Mouse (Mus musculus) liver, embryonic 12.5 days (tissue): ENCODE data around the gene Hspb11. TPM values are rescaled to one million over a fixed set of nuclear protein-coding genes. Genes with fewer than 3 reads are reported as not detected.

Experiments
- ATAC-seq: fragments of 200-750 bp; cut with Nextera tagmentation; 2 replicates; pipeline ENCODE4 v1.8.0; 2017; ENCODE audit warnings: moderate number of reproducible peaks, mild to moderate bottlenecking, moderate library complexity
- H3K27ac ChIP-seq: fragments of 300-500 bp; sonication (generic); 2 replicates; pipeline ENCODE4 v1.5.1; 2016; ENCODE audit warnings: mild to moderate bottlenecking
- H3K27me3 ChIP-seq: fragments of 300-500 bp; sonication (generic); replicated peaks from 2 replicates; pipeline ENCODE4 v1.6.1; 2016; ENCODE audit warnings: mild to moderate bottlenecking, moderate library complexity
- H3K36me3 ChIP-seq: fragments of 300-500 bp; sonication (generic); 2 replicates; pipeline ENCODE4 v1.6.1; 2016; ENCODE audit warnings: mild to moderate bottlenecking, moderate library complexity
- H3K4me1 ChIP-seq: fragments of 300-500 bp; sonication (generic); 2 replicates; pipeline ENCODE4 v1.6.1; 2016
- H3K4me2 ChIP-seq: fragments of 300-500 bp; sonication (generic); 2 replicates; pipeline ENCODE4 v1.6.1; 2016; ENCODE audit warnings: mild to moderate bottlenecking, moderate library complexity
- H3K4me3 ChIP-seq: fragments of 300-500 bp; sonication (generic); 2 replicates; pipeline ENCODE4 v1.5.1; 2016; ENCODE audit warnings: mild to moderate bottlenecking, moderate library complexity
- H3K9ac ChIP-seq: fragments of 300-500 bp; sonication (generic); 2 replicates; pipeline ENCODE4 v1.6.1; 2016; ENCODE audit warnings: mild to moderate bottlenecking, moderate library complexity
- H3K9me3 ChIP-seq: fragments of 300-500 bp; sonication (generic); replicated peaks from 2 replicates; pipeline ENCODE4 v1.6.1; 2016; ENCODE audit warnings: mild to moderate bottlenecking, moderate library complexity
- WGBS: fragments of 180-500 bp; shearing (Covaris S2); methylation state at CpG from one replicate; pipeline ENCODE4 v1.1.7; 2016; ENCODE audit not compliant: insufficient replicate concordance; 5-methylcytosine and 5-hydroxymethylcytosine counted together
- polyA plus RNA-seq: library from polyadenylated mRNA; unstranded; fragments of >200 nt; fragmentation: Nextera tagmentation; extraction: Ambion mirVana; gene quantifications from 2 replicates; pipeline ENCODE4 v1.2.1, GENCODE M21; 2016

Gene Hspb11
- polyA plus RNA-seq, 1 experiment from 2014 or later = 10.4 TPM

GRCm38 (mm10) chr4:107260001-107260400 lies 6.6 kb downstream of the Hspb11 start:
- 26% methylated on average over 4 of the region's 4 CpGs for WGBS
- no peak overlapping the region for H3K4me2 ChIP-seq
- no peak for ATAC-seq

DNA sequence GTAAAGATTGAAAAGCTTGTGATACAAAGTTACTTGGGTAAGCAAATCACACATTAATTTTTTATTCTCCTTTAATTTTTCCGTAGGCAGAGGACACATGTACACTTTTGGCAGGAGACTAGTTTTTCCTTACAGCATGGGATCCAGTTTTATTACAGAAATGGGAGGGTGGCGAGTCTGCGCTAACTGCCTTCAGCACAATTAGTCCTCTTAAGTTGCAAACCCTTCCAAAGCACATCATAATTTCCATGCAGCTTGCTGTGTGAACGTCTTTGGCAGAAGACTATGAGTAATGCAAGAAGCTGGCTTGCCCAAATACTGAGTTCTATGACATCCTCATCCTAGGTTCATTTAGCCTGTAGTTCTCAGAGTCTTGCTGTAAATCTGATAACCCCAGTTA lies 20.3 kb downstream of the Hspb11 start:
- H3K4me3 ChIP-seq = no peak overlapping the region
- H3K27me3 ChIP-seq = 0 out of 2 replicates have a peak, but pooled peaks cover 4% of the 10 kb centered on the region
- H3K9me3 ChIP-seq = no peaks in the 10 kb centered on the region
- H3K36me3 ChIP-seq = no peaks in the 10 kb centered on the region
- 74% methylated on average over 4 of the region's 4 CpGs for WGBS
- H3K9ac ChIP-seq = no peak overlapping the region
- ATAC-seq = no peak
- no peaks in the 10 kb centered on the region for H3K4me1 ChIP-seq
- no peak overlapping the region for H3K4me2 ChIP-seq
- H3K27ac ChIP-seq = no peak overlapping the region

More at GRCm38 (mm10) chr4:107260001-107260400, 6.6 kb downstream of the Hspb11 start:
- Histone ChIP-seq H3K9ac (no peak overlapping the region), H3K9me3 (0 out of 2 replicates have a peak, but pooled peaks cover 1% of the 10 kb centered on the region), H3K27me3 (no peaks in the 10 kb centered on the region), H3K4me3 (no peak overlapping the region), H3K27ac (no peak overlapping the region), H3K36me3 (peaks cover 3% of the 10 kb centered on the region; the same call in 1 of the 2 replicates), H3K4me1 (no peaks in the 10 kb centered on the region)

GRCm38 (mm10) chr4:107274511-107274910 lies 21.1 kb downstream of the Hspb11 start:
- Histone ChIP-seq H3K36me3 (no peaks in the 10 kb centered on the region), H3K27me3 (0 out of 2 replicates have a peak, but pooled peaks cover 4% of the 10 kb centered on the region), H3K27ac (no peak overlapping the region), H3K9ac (no peak overlapping the region), H3K9me3 (no peaks in the 10 kb centered on the region), H3K4me2 (no peak overlapping the region), H3K4me1 (no peaks in the 10 kb centered on the region), H3K4me3 (no peak overlapping the region)
- no peak for ATAC-seq
- WGBS = 76% methylated on average over 5 of the region's 5 CpGs

GRCm38 (mm10) chr4:107278188-107278707 lies 24.9 kb downstream of the Hspb11 start:
- Histone ChIP-seq H3K27ac (no peak overlapping the region), H3K9ac (no peak overlapping the region), H3K27me3 (no peaks in the 10 kb centered on the region), H3K9me3 (no peaks in the 10 kb centered on the region), H3K4me2 (no peak overlapping the region), H3K4me1 (no peaks in the 10 kb centered on the region), H3K36me3 (no peaks in the 10 kb centered on the region), H3K4me3 (no peak overlapping the region)
- 47% methylated on average over 8 of the region's 8 CpGs for WGBS
- no peak for ATAC-seq

GRCm38 (mm10) chr4:107280843-107281475 lies 27.6 kb downstream of the Hspb11 start:
- Histone ChIP-seq H3K4me3 (no peak overlapping the region), H3K9ac (no peak overlapping the region), H3K27ac (no peak overlapping the region), H3K4me2 (no peak overlapping the region), H3K36me3 (no peaks in the 10 kb centered on the region), H3K4me1 (no peaks in the 10 kb centered on the region), H3K9me3 (no peaks in the 10 kb centered on the region), H3K27me3 (peaks cover 7% of the 10 kb centered on the region; the same call in 1 of the 2 replicates)
- no peak for ATAC-seq
- WGBS = 62% methylated on average over 7 of the region's 7 CpGs

DNA sequence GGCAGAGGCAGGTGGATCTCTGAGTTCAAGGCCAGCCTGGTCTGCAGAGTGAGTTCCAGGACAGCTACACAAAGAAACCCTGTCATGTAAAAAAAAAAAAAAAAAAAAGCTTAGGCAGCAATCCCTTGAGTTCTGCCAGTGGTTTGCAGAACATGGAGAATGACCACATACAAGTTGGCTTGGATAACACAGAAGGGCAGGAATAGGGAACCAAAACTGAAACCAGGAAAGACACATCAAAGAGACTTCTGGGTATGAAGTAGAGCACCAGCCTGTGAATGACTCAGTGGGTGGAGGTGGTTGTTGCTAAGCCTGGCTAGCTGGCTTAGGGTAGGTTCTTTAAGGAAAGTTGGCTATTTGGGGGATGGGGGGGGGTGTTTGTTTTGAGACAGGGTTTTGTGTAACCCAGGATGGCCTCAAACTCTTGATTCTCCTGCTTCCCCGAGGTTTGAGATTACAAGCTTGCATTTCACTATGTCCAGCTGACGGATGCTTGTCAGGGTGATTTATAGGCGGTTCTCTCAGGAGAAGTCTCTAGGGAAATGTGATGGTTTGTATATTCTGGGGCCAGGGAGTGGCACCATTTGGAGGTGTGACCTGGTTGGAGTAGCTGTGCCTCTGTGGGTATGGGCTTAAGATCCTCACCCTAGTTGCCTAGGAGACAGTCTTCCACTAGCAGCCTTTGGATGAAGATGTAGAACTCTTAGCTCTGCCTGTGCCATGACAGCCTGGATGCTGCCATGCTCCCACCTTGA lies 32.2 kb downstream of the Hspb11 start:
- H3K36me3 ChIP-seq = no peaks in the 10 kb centered on the region
- no peak for ATAC-seq
- no peaks in the 10 kb centered on the region for H3K9me3 ChIP-seq
- no peak overlapping the region for H3K4me3 ChIP-seq
- no peaks in the 10 kb centered on the region for H3K4me1 ChIP-seq
- peaks cover 7% of the 10 kb centered on the region; the same call in 1 of the 2 replicates for H3K27me3 ChIP-seq
- no peak overlapping the region for H3K9ac ChIP-seq
- H3K4me2 ChIP-seq = no peak overlapping the region
- WGBS = 53% methylated on average over 3 of the region's 3 CpGs
- no peak overlapping the region for H3K27ac ChIP-seq

DNA sequence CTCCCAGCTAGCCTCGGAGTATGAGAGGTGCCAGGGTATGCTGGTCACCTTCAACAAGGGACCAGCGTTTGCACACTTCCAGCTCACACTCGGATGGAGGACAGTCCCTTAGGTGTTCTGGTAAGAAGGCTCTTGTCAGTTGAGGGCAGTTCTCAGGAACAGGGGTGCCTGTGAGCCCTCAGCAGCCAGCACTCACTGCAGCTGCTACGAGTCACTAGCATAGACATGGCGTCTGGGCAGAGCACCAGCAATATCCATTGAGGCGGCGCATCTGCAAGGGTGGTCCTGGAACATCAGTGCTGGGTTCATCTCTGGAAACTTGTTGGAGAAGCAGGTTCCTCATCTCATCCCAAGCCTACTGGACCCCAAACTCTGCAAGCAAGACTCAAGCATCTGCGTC lies 33.0 kb downstream of the Hspb11 start:
- 79% methylated on average over 8 of the region's 8 CpGs for WGBS
- Histone ChIP-seq H3K9me3 (no peaks in the 10 kb centered on the region), H3K4me1 (no peaks in the 10 kb centered on the region), H3K9ac (no peak overlapping the region), H3K4me2 (no peak overlapping the region), H3K27me3 (peaks cover 7% of the 10 kb centered on the region; the same call in 1 of the 2 replicates), H3K27ac (no peak overlapping the region), H3K36me3 (no peaks in the 10 kb centered on the region), H3K4me3 (no peak overlapping the region)
- ATAC-seq = no peak

DNA sequence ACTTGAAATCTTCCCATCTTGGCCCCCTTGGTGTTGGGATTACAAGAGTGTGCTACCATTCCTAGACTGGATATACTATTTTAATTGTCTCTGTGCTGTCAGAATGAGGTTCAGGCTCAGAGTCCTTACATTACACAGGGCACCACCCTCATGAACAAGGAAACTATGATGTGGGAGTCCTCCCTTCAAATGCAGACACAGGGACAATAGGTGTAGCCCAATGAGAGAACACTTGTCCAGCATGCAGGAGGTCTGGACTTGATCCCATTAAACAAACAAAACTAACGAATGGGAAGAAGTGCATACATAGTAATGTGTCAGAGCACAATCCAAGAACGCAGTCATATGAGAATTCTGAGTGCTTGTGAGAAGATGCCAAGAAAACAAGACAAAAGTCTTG lies 34.1 kb downstream of the Hspb11 start:
- ATAC-seq = no peak
- Histone ChIP-seq H3K4me3 (no peak overlapping the region), H3K4me2 (no peak overlapping the region), H3K36me3 (no peaks in the 10 kb centered on the region), H3K4me1 (peaks cover 5% of the 10 kb centered on the region; the same call in 1 of the 2 replicates), H3K9me3 (no peaks in the 10 kb centered on the region), H3K9ac (no peak overlapping the region), H3K27me3 (peaks cover 7% of the 10 kb centered on the region; the same call in 1 of the 2 replicates), H3K27ac (no peak overlapping the region)
- WGBS = 71% methylated on average over 2 of the region's 2 CpGs

- Histone ChIP-seq H3K27me3 (peaks cover 18% of the 10 kb centered on the region), H3K4me3 (no peak overlapping the region), H3K4me1 (peaks cover 5% of the 10 kb centered on the region; the same call in 1 of the 2 replicates), H3K27ac (no peak overlapping the region), H3K9ac (no peak overlapping the region), H3K9me3 (no peaks in the 10 kb centered on the region), H3K36me3 (no peaks in the 10 kb centered on the region), H3K4me2 (no peak overlapping the region)
- WGBS = 76% methylated on average over 7 of the region's 7 CpGs
- ATAC-seq = no peak
Observed at GRCm38 (mm10) chr4:107291611-107292272, 38.3 kb downstream of the Hspb11 start.

- Histone ChIP-seq H3K27ac (no peak overlapping the region), H3K4me3 (no peak overlapping the region), H3K36me3 (no peaks in the 10 kb centered on the region), H3K27me3 (peaks cover 22% of the 10 kb centered on the region), H3K9ac (no peak overlapping the region), H3K4me1 (peaks cover 5% of the 10 kb centered on the region; the same call in 1 of the 2 replicates), H3K4me2 (no peak overlapping the region), H3K9me3 (no peaks in the 10 kb centered on the region)
- no peak for ATAC-seq
- 22% methylated on average over 4 of the region's 4 CpGs for WGBS
Observed at GRCm38 (mm10) chr4:107292273-107292662, 38.9 kb downstream of the Hspb11 start.

- no peak for ATAC-seq
- Histone ChIP-seq H3K27me3 (peaks cover 33% of the 10 kb centered on the region), H3K36me3 (no peaks in the 10 kb centered on the region), H3K9me3 (no peaks in the 10 kb centered on the region), H3K9ac (no peak overlapping the region), H3K4me3 (no peak overlapping the region), H3K4me1 (peaks cover 10% of the 10 kb centered on the region), H3K27ac (no peak overlapping the region), H3K4me2 (no peak overlapping the region)
- 62% methylated on average over 8 of the region's 8 CpGs for WGBS
Observed at GRCm38 (mm10) chr4:107298071-107298606, 44.7 kb downstream of the Hspb11 start.
